Mouse (Mus musculus) T-helper 1 cell (primary cell): ENCODE results near the gene Atp6v0b.

Experiments
- in situ Hi-C: fragments of 300-600 bp; cut with MboI, MseI; formaldehyde crosslinking; loops from one replicate; pipeline ENCODE4 v1.15.1; 2025; ENCODE audit warnings: high pct_unique_total_duplicates

The Atp6v0b gene

DNA sequence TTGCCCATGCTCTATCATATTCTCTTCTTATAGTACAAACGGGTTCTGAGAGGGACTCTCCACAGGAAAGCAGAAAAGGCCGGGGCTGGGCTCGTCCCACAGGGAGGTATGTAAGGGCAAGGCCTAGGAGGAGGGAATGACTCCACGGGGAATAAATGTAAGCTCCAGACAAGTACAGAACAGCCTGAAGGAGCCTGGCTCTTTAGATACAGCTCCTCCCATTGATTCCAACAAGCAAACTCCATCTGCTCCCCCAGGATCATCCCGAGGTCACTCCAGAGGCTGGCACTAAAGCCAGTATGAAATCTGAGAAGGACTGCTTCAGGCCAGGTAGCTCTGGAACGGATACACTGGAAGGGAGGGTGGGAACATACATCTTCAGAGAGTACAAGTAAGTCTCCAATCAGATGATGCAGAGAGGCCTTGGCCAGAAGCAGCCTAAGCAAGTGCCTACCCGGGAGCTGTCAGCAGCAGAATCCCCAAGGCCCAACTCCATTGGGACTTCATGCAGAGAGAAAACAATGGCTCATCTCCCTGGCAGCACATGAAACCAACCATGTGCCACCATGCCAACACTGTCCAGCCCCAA is 25.6 kb upstream of the Atp6v0b start:
- in situ Hi-C loops, result loop anchor here (10.0 kb wide), 1 partner anchor 1408 kb away; the partner anchor contains the start of gene Ipp

DNA sequence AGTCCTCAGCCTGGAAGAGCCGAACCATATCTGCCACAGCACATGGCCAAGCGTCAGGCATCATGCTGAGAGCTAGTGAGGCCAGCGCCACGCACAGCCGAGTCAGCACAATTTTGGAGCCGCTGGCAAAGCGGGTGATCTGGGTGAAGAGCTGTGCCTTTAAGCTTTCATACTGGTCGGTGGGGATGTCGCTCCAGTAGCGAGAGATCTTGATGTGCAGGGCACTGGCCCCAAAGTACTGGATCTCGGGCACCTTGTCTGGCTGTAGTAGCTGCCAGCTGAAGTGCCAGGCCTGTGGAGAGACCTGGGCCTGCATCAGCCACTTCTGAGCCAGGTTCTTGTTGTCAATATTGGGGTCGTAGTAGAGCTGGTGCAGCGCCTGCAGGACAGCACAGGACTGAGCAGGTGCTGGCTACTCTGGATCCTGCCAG is 25.0 kb upstream of the Atp6v0b start:
- in situ Hi-C loops, result loop anchor here (10.0 kb wide), 1 partner anchor 1407 kb away; the partner anchor contains the start of gene Ipp

DNA sequence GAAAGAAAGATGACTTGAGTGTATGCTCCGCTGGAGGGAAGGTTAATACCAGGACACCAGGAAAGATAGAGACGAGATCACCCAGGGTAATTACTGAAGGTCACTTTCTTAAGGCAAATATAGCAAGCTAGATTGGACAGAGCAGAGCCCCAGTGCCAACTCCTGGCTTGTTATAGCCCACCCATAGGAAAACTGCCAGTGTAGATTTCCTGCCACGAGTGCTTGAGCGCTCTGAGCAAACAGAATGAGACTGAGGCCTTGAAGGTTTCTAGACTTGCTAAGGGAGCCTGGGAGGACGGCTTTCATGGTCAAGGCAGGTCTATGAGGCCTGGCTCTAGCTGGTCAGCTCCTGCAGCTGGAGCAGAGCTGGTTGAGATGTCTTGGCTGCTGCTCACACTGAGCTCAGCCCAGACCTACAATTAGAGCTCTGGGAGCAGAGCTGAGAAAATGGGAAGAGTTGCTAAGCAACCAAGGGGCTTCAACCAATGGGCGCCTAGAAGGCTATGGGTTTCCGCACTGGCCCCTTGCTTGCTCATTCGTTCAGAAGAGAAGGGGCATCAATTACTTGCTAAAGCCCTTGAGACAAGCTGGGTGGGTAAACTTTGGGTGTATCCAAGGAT is 21.8 kb upstream of the Atp6v0b start:
- in situ Hi-C loops, result no loop called here

DNA sequence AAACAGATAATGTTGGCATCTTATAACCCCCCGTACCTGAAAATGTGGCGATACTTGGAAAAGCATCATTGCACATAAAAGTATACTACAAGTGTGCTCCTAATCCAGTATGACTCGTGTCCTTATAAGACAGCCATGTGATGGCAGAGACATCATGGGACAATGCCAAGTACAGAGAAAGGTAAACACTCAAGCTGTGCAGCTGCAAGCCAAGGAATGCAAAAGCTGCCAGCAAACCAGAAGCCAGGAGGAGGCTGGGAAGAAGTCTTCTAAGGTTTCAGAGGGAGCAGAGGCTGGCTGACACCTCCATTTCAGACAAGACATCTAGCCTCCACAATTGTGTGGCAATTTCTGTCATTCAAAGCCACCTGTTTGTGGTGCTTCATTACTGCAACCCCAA is 19.1 kb upstream of the Atp6v0b start:
- in situ Hi-C loops, result no loop called here

DNA sequence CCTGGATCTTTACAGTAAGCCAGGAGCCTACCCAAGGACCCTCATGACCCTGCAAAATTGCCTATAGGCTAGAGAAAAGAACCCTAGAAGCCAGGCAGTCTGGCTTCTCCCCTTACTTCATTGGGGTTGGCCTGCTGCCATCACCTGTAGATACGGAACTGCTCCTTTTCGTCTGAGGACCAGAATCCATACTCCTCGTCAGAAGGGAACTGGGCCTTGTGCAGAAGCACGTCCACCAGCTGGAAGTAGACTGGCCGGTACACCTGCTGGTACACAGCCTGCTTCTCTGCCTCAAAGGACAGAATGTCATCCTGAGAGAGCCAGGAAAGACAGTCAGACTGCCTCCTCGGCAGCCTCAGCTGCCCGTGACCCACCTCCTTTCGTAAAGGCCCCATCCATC is 17.6 kb upstream of the Atp6v0b start:
- in situ Hi-C loops, result no loop called here

DNA sequence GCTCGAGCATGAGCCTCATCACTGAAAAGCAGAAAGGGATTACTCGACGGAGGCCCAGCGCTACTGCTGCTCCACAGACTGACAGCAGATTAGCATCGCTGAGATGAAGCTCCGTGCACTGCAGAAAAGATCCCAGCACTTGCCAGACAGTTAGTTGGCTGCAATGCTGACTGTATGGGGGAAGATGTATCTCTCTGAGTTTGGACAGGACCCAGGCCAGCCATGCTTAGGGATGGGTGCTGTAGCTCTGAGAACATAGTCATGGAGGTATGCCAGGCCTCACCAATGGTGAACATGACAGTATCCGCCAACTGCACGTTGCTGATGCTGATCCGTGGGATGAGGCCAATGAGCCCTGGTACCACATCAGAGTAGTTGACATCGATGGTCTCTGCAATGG is 17.0 kb upstream of the Atp6v0b start:
- in situ Hi-C loops, result no loop called here

DNA sequence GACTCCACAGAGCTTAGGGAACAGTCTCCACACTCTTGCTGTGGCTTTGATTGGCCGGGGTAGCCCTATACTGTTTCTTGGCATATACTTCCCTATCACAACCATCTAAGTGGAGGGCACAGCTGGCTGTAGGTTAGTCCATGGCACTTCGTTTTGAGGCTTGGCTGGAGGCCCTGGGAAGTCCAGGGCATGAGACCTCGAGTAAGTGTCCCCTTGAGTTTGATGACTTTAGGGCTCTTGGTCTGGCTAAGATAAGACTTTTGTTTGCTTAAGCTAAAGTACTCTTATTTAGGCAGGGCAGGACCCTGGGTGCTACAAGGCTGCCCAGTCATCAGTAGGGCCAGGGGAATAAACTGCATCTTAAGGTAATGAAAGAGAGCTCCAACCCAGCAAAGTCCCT is 11.0 kb upstream of the Atp6v0b start:
- in situ Hi-C loops, result no loop called here

DNA sequence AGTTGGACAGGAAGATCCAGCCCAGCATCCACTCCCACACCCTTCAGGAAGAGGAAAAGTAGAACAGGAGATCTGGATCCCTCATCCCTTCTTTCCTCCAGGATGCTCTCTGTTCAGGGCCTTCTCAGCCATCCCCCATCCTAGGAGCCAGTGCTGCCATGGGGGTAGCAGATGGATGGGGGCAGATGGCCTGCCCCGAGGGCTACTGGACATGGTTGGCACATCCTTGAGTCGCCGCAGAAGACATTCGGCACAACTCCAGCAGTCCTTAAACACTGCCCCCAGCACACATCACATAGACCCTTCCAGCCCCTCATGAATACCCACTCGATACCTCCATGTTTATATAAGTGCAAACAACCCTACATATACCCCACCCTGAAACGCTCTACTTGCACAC is 8.9 kb upstream of the Atp6v0b start:
- in situ Hi-C loops, result no loop called here

DNA sequence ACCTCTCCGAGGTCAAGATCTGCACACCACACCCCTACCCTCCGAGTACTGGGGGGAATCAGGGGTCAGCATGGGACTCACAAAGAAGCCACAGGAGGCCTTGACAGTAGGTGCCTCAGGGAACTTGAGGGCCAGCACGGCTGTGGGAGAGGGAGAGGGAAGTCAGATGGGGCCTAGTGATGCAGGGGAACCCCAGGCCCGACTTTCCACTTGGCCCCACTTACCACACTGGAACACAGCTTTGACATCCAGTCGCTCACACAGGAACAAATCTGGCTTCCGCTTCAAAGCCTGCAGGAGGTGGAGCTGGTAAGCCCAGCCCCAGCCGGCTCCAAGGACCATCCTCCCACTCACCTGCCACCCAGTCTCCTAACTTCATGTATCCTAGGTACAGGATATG is 8.2 kb upstream of the Atp6v0b start:
- in situ Hi-C loops, result no loop called here

DNA sequence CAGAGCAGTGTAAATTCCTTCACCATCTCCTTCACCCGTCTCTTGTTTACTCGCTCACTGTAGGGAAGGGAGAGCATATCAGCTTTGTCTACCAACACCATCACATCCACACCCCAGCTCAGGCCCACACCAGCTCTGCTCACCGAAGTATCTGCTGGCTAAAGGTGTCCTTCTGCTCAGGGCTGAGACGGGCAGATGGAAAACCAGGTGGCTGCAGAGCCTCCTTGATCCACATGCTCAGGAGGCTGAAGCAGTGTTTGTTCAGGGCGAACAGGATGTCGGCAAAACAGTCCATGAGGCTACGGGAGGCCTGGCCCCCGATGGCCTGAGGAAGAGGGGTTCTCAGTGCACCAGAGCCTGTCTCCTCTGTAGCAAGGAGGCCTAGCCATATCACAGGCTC is 7.5 kb upstream of the Atp6v0b start:
- in situ Hi-C loops, result no loop called here

DNA sequence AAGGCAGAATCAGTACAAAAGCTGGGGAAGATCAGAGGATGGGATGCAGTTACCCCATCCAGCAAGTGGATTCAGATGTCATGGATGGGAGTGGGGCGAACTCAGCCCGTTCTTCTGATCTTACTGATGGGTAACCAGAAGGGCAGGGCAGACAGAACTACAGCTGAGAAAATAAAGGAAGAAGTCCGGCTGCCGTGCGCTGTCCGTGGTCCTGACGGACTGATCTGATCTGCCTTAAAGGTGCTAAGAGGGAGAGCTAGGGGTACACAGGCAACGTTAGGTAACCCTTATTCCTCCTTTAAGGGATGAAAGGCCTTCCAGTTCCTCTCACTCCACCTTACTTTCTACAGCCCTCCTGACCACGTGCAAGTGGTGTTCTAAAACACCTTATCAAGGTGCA is 6.2 kb upstream of the Atp6v0b start:
- in situ Hi-C loops, result no loop called here

DNA sequence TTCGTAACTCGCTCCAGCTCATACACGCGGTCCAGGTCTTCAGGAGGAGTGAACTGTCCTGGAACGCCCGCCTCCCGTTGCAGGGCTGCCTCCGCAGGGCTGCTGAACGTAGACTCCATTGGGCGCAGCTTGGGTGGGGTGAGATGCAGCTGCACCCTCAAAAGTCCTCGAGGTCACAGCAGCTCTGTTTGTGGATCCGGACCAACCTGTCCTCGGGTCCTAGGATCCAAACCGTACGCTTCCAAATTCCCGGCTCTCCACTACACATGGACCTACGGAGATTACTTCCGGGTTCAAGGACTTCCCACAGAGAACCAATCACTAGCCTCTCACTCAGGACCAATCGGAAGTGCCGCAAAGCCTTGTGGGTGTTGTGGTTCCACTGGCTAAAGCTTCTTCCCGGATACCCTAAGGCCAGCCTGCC is 4.6 kb upstream of the Atp6v0b start, which contains the start of gene Dph2:
Gene Dph2 (minus strand): TSS at position 295 of the 424 bp plus-strand sequence.
- in situ Hi-C loops, result no loop called here

DNA sequence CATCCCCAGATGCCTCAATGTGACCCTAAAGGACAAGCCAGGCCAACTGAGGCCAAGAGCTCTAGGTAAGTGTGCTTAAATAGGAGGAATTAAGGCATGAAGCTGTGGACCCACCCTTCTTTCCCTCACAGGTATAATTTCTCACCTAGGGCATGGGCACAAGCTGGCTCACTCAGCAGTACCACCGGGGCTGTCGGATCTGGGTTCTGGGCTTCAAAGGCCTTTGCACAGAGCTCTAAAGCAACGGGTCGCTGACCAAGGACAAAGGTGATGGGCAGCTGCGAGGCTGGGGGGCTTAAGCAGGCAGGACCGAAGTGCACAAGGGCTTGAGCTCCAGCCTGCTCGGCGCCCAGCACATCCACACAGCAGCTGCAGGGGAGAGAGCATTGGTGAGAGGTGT is 3.6 kb upstream of the Atp6v0b start:
- in situ Hi-C loops, result no loop called here

DNA sequence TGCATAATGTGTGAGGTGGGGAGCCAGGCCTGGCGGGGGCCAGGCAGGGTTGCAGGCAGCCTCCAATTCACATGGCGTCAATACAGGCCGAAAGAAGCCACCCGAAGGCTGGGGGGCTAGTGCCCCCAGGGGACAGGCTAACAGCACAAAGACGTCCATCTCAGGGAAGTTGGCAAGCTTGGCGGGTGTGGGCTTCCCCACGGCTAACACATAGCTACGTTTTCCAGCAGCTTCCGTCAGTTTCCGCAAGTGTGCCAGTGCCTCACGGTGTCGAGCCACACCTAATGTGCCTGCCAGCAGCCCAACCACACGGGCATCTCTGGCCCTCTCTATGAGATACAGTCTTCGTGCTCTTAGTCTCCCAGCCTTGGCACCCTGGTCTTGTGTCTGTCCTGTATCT is 2.9 kb upstream of the Atp6v0b start:
- in situ Hi-C loops, result no loop called here

DNA sequence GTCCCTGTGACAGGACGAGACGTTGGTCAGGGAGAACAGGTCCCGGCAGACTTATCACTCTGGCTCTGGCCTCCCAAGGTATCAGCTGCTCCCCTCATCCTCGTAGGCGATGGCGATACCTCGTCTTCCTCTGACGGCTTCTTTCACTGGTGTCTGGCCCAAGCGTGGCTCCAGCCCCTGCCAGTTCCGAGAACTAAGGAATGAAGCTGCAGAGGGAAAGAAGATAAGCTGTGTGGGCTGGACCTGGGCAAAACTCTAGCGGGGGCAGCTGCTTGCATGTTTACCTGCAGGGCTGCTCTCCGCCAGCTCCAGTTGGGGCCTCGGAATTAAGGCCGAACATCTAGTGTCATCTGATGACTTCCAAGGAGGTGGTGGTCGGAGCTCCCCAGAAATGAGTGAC is 2.3 kb upstream of the Atp6v0b start:
- in situ Hi-C loops, result no loop called here

DNA sequence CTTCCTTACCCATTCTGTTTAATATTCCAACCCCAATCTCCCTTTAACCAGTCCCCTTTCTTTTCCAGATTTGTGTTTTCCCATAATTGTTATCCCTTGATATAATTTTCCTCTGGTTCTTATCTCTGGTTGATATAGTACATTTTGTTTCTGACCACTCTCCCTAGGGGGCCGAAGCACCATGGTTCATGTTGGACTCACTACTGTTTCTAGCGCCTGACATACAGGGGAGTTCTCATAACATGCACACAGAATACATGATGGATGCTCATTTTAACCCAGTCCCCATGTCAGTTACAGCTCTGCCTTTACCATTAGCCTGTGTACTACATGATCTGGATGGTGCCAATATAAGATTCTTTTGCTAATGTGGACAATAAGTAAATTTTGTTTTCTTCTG is 787 bp upstream of the Atp6v0b start:
- in situ Hi-C loops, result no loop called here

DNA sequence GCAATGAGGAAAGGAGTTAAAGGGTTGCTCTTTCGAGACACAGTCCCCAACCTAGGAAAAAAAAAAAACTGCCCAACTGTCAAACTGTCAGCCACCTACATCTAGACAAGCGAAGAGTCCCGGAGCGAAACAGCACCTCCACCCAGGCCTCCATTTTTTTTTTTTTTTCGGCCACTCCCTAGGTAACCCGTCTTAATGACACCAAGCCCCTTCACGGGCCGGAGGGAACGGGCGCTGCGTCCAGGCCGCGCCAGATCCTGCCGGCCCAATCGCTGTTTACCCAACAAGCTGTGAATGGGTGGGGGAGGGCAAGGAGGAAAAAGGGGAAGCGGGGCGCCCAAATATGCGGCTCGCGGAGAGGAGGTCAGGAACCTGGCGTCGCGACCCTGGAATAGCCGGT is 489 bp downstream of the Atp6v0b start:
- in situ Hi-C loops, result no loop called here

DNA sequence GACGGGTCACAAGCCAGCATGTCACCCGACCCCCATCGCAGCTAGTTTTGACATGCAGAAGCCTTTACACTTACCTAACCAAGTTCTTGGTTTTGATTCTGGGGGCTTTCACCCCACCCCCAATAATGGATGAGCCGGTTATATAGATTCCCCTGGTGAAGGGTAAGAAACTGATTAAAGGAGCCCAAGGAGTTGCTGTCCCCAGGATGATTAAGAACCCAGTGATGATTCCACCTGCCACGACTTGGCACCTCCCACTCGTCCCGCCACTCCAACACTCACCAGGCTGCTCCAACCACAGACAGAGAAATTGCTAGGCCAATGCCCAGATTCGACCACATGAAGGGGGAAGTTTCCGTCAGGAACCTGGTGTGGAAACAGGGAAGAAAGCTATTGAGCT is 1.1 kb downstream of the Atp6v0b start:
- in situ Hi-C loops, result no loop called here

DNA sequence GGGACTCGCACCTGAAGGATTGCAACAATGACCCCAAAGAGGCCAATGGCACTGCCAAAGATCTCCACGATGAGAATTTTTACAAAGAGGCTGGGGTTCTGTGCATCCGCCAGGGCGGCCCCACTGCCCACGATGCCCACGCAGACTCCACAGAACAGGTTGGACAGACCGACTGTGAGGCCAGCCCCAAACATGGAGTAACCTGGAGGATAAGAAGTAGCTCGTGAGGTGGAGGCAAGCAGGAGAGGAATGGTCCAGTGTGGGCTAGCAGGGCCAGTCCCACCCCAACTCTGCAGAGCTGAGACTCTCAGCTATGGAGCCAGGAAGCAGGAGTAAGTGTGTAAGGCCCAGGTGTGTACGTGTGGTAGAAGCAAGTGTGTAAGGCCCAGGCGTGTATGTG is 2.0 kb downstream of the Atp6v0b start:
- in situ Hi-C loops, result no loop called here

DNA sequence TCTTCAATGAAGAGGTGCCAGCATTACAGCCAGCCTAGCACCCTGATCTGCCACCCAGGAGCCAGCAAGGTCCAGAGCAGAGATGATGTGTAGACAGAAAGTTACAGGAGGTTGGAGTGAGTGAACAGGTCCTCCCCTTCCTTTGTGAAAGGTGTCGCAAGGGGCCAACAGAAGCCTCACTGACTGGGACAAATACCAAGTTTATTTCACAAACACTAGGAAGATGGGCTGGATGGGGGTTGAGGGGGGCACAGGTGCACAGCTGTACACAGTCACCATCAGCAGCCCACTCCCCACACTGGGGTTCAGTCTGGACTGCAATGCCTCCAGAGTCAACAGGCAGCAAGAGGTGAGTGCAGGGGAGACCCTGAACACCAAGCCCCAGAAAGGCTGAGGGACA is 3.0 kb downstream of the Atp6v0b start:
- in situ Hi-C loops, result no loop called here

DNA sequence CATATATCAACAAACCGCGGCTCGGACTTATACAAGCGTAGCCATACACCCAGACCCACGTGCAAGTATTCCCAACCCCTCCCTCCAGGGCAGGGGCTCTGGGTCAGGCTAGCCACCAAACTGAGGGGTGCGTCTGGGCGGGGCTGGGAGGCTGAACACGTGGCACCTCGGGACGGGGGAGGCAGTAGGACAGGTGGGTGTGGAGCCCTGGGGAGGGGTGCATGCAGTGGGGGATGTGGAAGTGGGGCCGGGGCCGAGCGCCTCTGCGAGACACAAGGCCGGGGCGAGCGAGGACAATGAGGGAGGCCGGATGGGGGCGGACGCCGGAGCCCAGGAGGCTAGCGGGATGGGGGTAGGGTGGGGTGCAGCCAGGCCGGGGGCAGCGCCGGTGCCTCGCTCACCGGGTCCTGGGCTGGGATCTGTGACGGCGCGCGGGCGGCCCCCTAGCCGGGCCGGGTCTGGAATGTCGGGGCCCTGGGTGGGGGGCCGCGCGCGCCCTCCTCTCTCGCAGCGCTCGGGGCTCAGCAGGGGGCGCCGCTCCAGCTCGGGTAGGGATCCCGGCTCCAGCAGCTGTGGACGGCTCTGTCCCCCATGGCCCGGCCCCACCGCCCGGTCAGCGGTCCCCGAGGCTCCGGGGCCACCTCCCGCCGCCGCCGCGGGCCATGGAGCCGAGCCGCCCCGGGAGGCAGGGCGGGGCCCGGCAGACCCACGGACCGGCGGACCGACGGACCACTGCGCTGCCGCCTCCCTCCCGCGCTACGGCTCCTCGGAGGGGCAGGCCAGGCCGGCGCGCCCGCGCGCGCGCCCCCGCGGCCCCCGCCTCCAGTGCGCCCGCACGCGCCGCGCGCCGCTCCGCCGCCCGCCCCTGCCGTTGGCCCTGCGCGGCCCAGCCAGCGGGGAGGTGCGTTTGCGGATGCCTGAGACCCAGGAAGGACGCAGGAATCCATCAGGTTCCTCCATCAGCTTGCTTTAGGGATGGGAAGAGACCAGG is 4.1 kb downstream of the Atp6v0b start, which contains the start of gene B4galt2:
Gene B4galt2 (minus strand): TSS at position 787 of the 991 bp plus-strand sequence.
- in situ Hi-C loops, result no loop called here

DNA sequence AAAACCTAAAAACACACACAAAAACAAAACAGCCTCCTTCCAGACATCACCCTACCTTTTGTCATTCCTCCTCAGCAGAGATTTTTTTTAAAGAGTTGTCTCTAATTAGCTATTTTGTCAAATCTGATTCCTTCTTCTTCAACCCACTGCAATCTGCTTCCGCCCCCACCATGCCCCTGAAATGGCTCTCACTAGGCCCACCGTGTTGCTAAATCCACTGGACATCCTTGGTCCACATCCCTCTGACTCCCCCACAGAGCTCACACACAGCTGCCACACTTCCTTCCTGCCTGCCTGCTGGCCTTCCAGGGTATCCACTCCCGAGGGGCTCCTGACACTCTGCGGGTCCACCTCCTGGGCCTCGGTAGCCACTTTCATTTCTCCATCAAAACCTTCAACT is 8.4 kb downstream of the Atp6v0b start:
- in situ Hi-C loops, result no loop called here
